Mouse (Mus musculus): ENCODE results near the gene Zic1. TPM values are rescaled to one million over a fixed set of nuclear protein-coding genes. Genes with fewer than 3 reads are reported as not detected.
A peak's percentile ranks its signal among the peaks of the same experiment; 100 is the strongest.

The Zic1 gene
- polyA plus RNA-seq, 1 experiment from 2014 or later, result not detected

- WGBS, result 1% methylated on average over 33 of the region's 35 CpGs
- H3K9me3 ChIP-seq, result no peaks in the 10 kb centered on the region
- H3K27ac ChIP-seq (replicated peaks), result no peak overlapping the region
- H3K4me3 ChIP-seq, result peak overlapping the region; percentile 44
- H3K27me3 ChIP-seq (replicated peaks), result peaks cover 94% of the 10 kb centered on the region
- no peak for ATAC-seq (ENCODE audit: extremely low read depth, insufficient number of reproducible peaks, low FRiP score, low TSS enrichment)
- no peak overlapping the region for H3K9ac ChIP-seq
- no peaks in the 10 kb centered on the region for H3K36me3 ChIP-seq
- H3K4me2 ChIP-seq, result peak overlapping the region; percentile 67
- peaks cover 9% of the 10 kb centered on the region for H3K4me1 ChIP-seq
Observed at GRCm38 (mm10) chr9:91355629-91356352, 9.8 kb downstream of the Zic1 start.

- Histone ChIP-seq H3K4me1 (peaks cover 9% of the 10 kb centered on the region), H3K27ac (replicated peaks) (no peak overlapping the region), H3K27me3 (replicated peaks) (peaks cover 94% of the 10 kb centered on the region), H3K9me3 (no peaks in the 10 kb centered on the region), H3K9ac (no peak overlapping the region), H3K4me2 (peak overlapping the region; percentile 67), H3K4me3 (peak overlapping the region; percentile 44), H3K36me3 (no peaks in the 10 kb centered on the region)
- ATAC-seq (ENCODE audit: extremely low read depth, insufficient number of reproducible peaks, low FRiP score, low TSS enrichment), result no peak
- 0% methylated on average over 7 of the region's 7 CpGs for WGBS
Observed at GRCm38 (mm10) chr9:91355270-91355589, 10.4 kb downstream of the Zic1 start.

GRCm38 (mm10) chr9:91354434-91355269, 11.0 kb downstream of the Zic1 start:
- H3K4me1 ChIP-seq, result peaks cover 9% of the 10 kb centered on the region
- no peaks in the 10 kb centered on the region for H3K9me3 ChIP-seq
- no peak overlapping the region for H3K4me2 ChIP-seq
- H3K9ac ChIP-seq, result no peak overlapping the region
- H3K36me3 ChIP-seq, result no peaks in the 10 kb centered on the region
- peaks cover 95% of the 10 kb centered on the region for H3K27me3 ChIP-seq (replicated peaks)
- H3K4me3 ChIP-seq, result no peak overlapping the region
- no peak overlapping the region for H3K27ac ChIP-seq (replicated peaks)
- ATAC-seq (ENCODE audit: extremely low read depth, insufficient number of reproducible peaks, low FRiP score, low TSS enrichment), result no peak
- WGBS, result 7% methylated on average over 22 of the region's 22 CpGs

GRCm38 (mm10) chr9:91353551-91354433, 11.8 kb downstream of the Zic1 start:
- H3K9me3 ChIP-seq, result no peaks in the 10 kb centered on the region
- peaks cover 92% of the 10 kb centered on the region for H3K27me3 ChIP-seq (replicated peaks)
- H3K36me3 ChIP-seq, result no peaks in the 10 kb centered on the region
- no peak overlapping the region for H3K4me3 ChIP-seq
- no peak overlapping the region for H3K27ac ChIP-seq (replicated peaks)
- WGBS, result 5% methylated on average over 36 of the region's 37 CpGs
- no peak overlapping the region for H3K9ac ChIP-seq
- H3K4me2 ChIP-seq, result no peak overlapping the region
- ATAC-seq (ENCODE audit: extremely low read depth, insufficient number of reproducible peaks, low FRiP score, low TSS enrichment), result no peak
- H3K4me1 ChIP-seq, result peaks cover 9% of the 10 kb centered on the region

- no peak for ATAC-seq (ENCODE audit: extremely low read depth, insufficient number of reproducible peaks, low FRiP score, low TSS enrichment)
- Histone ChIP-seq H3K36me3 (no peaks in the 10 kb centered on the region), H3K4me2 (no peak overlapping the region), H3K4me1 (peaks cover 9% of the 10 kb centered on the region), H3K9me3 (no peaks in the 10 kb centered on the region), H3K9ac (no peak overlapping the region), H3K27me3 (replicated peaks) (peaks cover 91% of the 10 kb centered on the region), H3K4me3 (no peak overlapping the region), H3K27ac (replicated peaks) (no peak overlapping the region)
- 2% methylated on average over 15 of the region's 15 CpGs for WGBS
Observed at GRCm38 (mm10) chr9:91352786-91353185, 12.8 kb downstream of the Zic1 start.

- Histone ChIP-seq H3K36me3 (no peaks in the 10 kb centered on the region), H3K27me3 (replicated peaks) (peaks cover 88% of the 10 kb centered on the region), H3K4me2 (no peak overlapping the region), H3K9me3 (no peaks in the 10 kb centered on the region), H3K4me1 (peaks cover 9% of the 10 kb centered on the region), H3K9ac (no peak overlapping the region), H3K27ac (replicated peaks) (no peak overlapping the region), H3K4me3 (no peak overlapping the region)
- WGBS, result 3% methylated on average over 13 of the region's 13 CpGs
- ATAC-seq (ENCODE audit: extremely low read depth, insufficient number of reproducible peaks, low FRiP score, low TSS enrichment), result no peak
Observed at GRCm38 (mm10) chr9:91351961-91352411, 13.6 kb downstream of the Zic1 start.

- WGBS, result 4% methylated on average over 5 of the region's 5 CpGs
Observed at GRCm38 (mm10) chr9:91351361-91351760, 14.2 kb downstream of the Zic1 start.

GRCm38 (mm10) chr9:91350861-91351291, 14.7 kb downstream of the Zic1 start:
- Histone ChIP-seq H3K27ac (replicated peaks) (no peak overlapping the region), H3K4me2 (no peak overlapping the region), H3K4me1 (peaks cover 8% of the 10 kb centered on the region), H3K9me3 (no peaks in the 10 kb centered on the region), H3K36me3 (no peaks in the 10 kb centered on the region), H3K9ac (no peak overlapping the region), H3K27me3 (replicated peaks) (peaks cover 81% of the 10 kb centered on the region), H3K4me3 (0 out of 2 replicates have a peak overlapping the region, but pooled peaks have one; percentile 11)
- no peak for ATAC-seq (ENCODE audit: extremely low read depth, insufficient number of reproducible peaks, low FRiP score, low TSS enrichment)
- WGBS, result 1% methylated on average over 14 of the region's 14 CpGs

More at GRCm38 (mm10) chr9:91351361-91351760, 14.2 kb downstream of the Zic1 start:
- Histone ChIP-seq H3K27me3 (replicated peaks) (peaks cover 86% of the 10 kb centered on the region), H3K36me3 (no peaks in the 10 kb centered on the region), H3K4me1 (peaks cover 9% of the 10 kb centered on the region), H3K4me2 (no peak overlapping the region), H3K27ac (replicated peaks) (no peak overlapping the region), H3K9ac (no peak overlapping the region), H3K9me3 (no peaks in the 10 kb centered on the region), H3K4me3 (no peak overlapping the region)
- no peak for ATAC-seq (ENCODE audit: extremely low read depth, insufficient number of reproducible peaks, low FRiP score, low TSS enrichment)

- no peak overlapping the region for H3K4me3 ChIP-seq
- H3K27ac ChIP-seq (replicated peaks), result no peak overlapping the region
- WGBS, result 2% methylated on average over 16 of the region's 16 CpGs
- H3K9me3 ChIP-seq, result no peaks in the 10 kb centered on the region
- ATAC-seq (ENCODE audit: extremely low read depth, insufficient number of reproducible peaks, low FRiP score, low TSS enrichment), result no peak
- no peaks in the 10 kb centered on the region for H3K36me3 ChIP-seq
- no peak overlapping the region for H3K9ac ChIP-seq
- H3K4me2 ChIP-seq, result no peak overlapping the region
- H3K4me1 ChIP-seq, result 0 out of 2 replicates have a peak, but pooled peaks cover 2% of the 10 kb centered on the region
- peaks cover 75% of the 10 kb centered on the region for H3K27me3 ChIP-seq (replicated peaks)
Observed at GRCm38 (mm10) chr9:91350211-91350791, 15.3 kb downstream of the Zic1 start.

- no peak overlapping the region for H3K9ac ChIP-seq
- peaks cover 64% of the 10 kb centered on the region for H3K27me3 ChIP-seq (replicated peaks)
- WGBS, result 39% methylated on average over 1 of the region's 1 CpGs
- no peaks in the 10 kb centered on the region for H3K9me3 ChIP-seq
- no peaks in the 10 kb centered on the region for H3K36me3 ChIP-seq
- no peak overlapping the region for H3K4me2 ChIP-seq
- H3K4me3 ChIP-seq, result no peak overlapping the region
- no peak for ATAC-seq (ENCODE audit: extremely low read depth, insufficient number of reproducible peaks, low FRiP score, low TSS enrichment)
- no peaks in the 10 kb centered on the region for H3K4me1 ChIP-seq
- H3K27ac ChIP-seq (replicated peaks), result no peak overlapping the region
Observed at GRCm38 (mm10) chr9:91348746-91349145, 16.9 kb downstream of the Zic1 start.
